20 mouse cellular contexts compared by ENCODE assay signal in the genomic region with DNA sequence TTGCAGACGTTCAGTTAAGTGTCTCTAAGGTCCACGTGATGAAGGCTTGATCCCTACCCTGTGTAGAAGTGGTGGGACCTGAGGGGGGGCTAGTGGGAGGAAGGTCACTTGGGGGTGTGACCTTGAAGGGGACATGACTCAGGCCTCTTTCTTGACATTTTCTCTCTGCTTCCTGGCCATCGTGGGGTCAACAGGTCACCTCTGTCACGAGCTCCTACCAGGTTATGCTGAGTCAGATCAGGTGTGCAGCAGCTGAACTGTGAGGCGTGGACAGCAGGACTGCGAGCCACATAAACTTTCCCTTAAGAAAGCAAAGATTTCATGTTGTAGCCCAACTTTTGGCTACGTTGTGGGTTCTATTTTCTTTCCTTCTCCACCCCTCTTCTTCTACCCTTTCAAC.
DNase-seq lines count a peak whose midpoint lies in the region; ATAC-seq and TF ChIP-seq lines count a peak whose summit lies in the region.
"Had no signal": no experiment of that assay in that cellular context is flagged by ENCODE, and none has a peak within 500 bp of the region (broad histone marks: within the 10 kb centered on the region; RNA-seq: fewer than 3 reads in every experiment).

No protein-coding gene starts in this region.

- peaks cover 34% of the 10 kb centered on the region for H3K4me1 ChIP-seq in heart, embryonic 13.5 days
- no peaks in the 10 kb centered on the region for H3K4me1 ChIP-seq in kidney, embryonic 14.5 days (ENCODE audit: control insufficient read depth, insufficient read depth, low read length)
- no peaks in the 10 kb centered on the region for H3K4me1 ChIP-seq in stomach, postnatal 0 days (replicated peaks; ENCODE audit: control insufficient read depth, insufficient read depth)

- TF ChIP-seq CTCF in stomach, postnatal 0 days (IDR thresholded peaks at IDR 0.05; ENCODE audit: low read depth) = no peak

- TF ChIP-seq EP300 in stomach, postnatal 0 days (optimal IDR thresholded peaks at IDR 0.05) = no peak

- H3K4me3 ChIP-seq in heart, embryonic 13.5 days = no peak overlapping the region
- H3K4me3 ChIP-seq in kidney, embryonic 14.5 days (ENCODE audit: low read length) = no peak overlapping the region
- H3K4me3 ChIP-seq in stomach, postnatal 0 days (ENCODE audit: low read depth, low read length) = no peak overlapping the region
- H3K4me3 ChIP-seq: embryonic facial prominence, embryonic 15.5 days; left cerebral cortex, adult 2 months; midbrain, embryonic 12.5 days; neural tube, embryonic 15.5 days had no signal

- no peak for ATAC-seq in heart, embryonic 13.5 days (ENCODE audit: extremely low read depth, insufficient number of reproducible peaks, low FRiP score, low TSS enrichment)
- ATAC-seq in kidney, embryonic 14.5 days (ENCODE audit: low FRiP score, low TSS enrichment) = no peak
- ATAC-seq in stomach, postnatal 0 days (ENCODE audit: low FRiP score, low TSS enrichment) = no peak
- ATAC-seq: forebrain, embryonic 14.5 days had no signal

- WGBS in heart, embryonic 13.5 days = 64% methylated on average over 7 of the region's 7 CpGs
- WGBS in kidney, embryonic 14.5 days = 70% methylated on average over 7 of the region's 7 CpGs
- WGBS in stomach, postnatal 0 days = 70% methylated on average over 7 of the region's 7 CpGs

- no peak overlapping the region for H3K4me2 ChIP-seq in heart, embryonic 13.5 days
- H3K4me2 ChIP-seq in kidney, embryonic 14.5 days (replicated peaks; ENCODE audit: low read depth, low read length) = no peak overlapping the region
- no peak overlapping the region for H3K4me2 ChIP-seq in stomach, postnatal 0 days (replicated peaks; ENCODE audit: low read depth)
- H3K4me2 ChIP-seq: embryonic facial prominence, embryonic 15.5 days; heart, embryonic 11.5 days; hindbrain, embryonic 14.5 days; midbrain, embryonic 12.5 days; neural tube, embryonic 15.5 days had no signal

- peak overlapping the region; percentile 60 for H3K27ac ChIP-seq in heart, embryonic 13.5 days (replicated peaks)
- H3K27ac ChIP-seq in kidney, embryonic 14.5 days (ENCODE audit: low read depth, low read length) = no peak overlapping the region
- no peak overlapping the region for H3K27ac ChIP-seq in stomach, postnatal 0 days (replicated peaks)
- H3K27ac ChIP-seq: embryonic facial prominence, embryonic 15.5 days; hindbrain, embryonic 14.5 days; left cerebral cortex, adult 2 months; liver, embryonic 14.5 days; neural tube, embryonic 15.5 days had no signal

- H3K27me3 ChIP-seq in heart, embryonic 13.5 days (replicated peaks) = no peaks in the 10 kb centered on the region
- no peaks in the 10 kb centered on the region for H3K27me3 ChIP-seq in kidney, embryonic 14.5 days (ENCODE audit: control insufficient read depth, insufficient read depth, low read length)
- H3K27me3 ChIP-seq in stomach, postnatal 0 days (ENCODE audit: control insufficient read depth, insufficient read depth, low read length) = no peaks in the 10 kb centered on the region
- H3K27me3 ChIP-seq: embryonic facial prominence, embryonic 15.5 days; midbrain, embryonic 12.5 days had no signal

- intact Hi-C loops in heart, postnatal 25 days (cut with DNase I) = no loop called here

- no peak for DNase-seq in heart, postnatal 25 days (ENCODE audit: low spot score)
- peak; percentile 39 for DNase-seq in kidney, adult 9 months
- DNase-seq in thymus, postnatal 0 days (ENCODE audit: low spot score) = peak; percentile 33
- no peak for DNase-seq in thymus, postnatal 4 days
- no peak for DNase-seq in stomach, postnatal 0 days (ENCODE audit: low spot score)
- no peak for DNase-seq in adipocyte (ENCODE audit: low spot score)
- DNase-seq: adrenal gland, adult 2 months; cerebellum, adult 11 months; cerebellum, adult 9-11 months; heart, postnatal 14 days had no signal

- H3K9me3 ChIP-seq in heart, embryonic 13.5 days = no peaks in the 10 kb centered on the region
- no peaks in the 10 kb centered on the region for H3K9me3 ChIP-seq in kidney, embryonic 14.5 days (ENCODE audit: control insufficient read depth, low read length)
- no peaks in the 10 kb centered on the region for H3K9me3 ChIP-seq in stomach, postnatal 0 days (ENCODE audit: control insufficient read depth, low read length)
- H3K9me3 ChIP-seq: embryonic facial prominence, embryonic 15.5 days; midbrain, embryonic 12.5 days; neural tube, embryonic 15.5 days had no signal

- no peak overlapping the region for H3K9ac ChIP-seq in heart, embryonic 13.5 days
- no peak overlapping the region for H3K9ac ChIP-seq in kidney, embryonic 14.5 days (ENCODE audit: low read depth, low read length)
- H3K9ac ChIP-seq in stomach, postnatal 0 days (ENCODE audit: low read length) = no peak overlapping the region
- H3K9ac ChIP-seq: embryonic facial prominence, embryonic 15.5 days; hindbrain, embryonic 14.5 days; liver, embryonic 14.5 days; midbrain, embryonic 12.5 days; neural tube, embryonic 15.5 days had no signal

- no peaks in the 10 kb centered on the region for H3K36me3 ChIP-seq in heart, embryonic 13.5 days
- no peaks in the 10 kb centered on the region for H3K36me3 ChIP-seq in kidney, embryonic 14.5 days (ENCODE audit: control insufficient read depth, insufficient read depth, low read length)
- H3K36me3 ChIP-seq in stomach, postnatal 0 days (ENCODE audit: control insufficient read depth, insufficient read depth, low read length) = no peaks in the 10 kb centered on the region
- H3K36me3 ChIP-seq: embryonic facial prominence, embryonic 15.5 days; midbrain, embryonic 12.5 days; neural tube, embryonic 15.5 days had no signal

Comparison
In these comparisons a context has a peak if more than half of its experiments do, and no peak if none do; other contexts are left out.
1. DNase-seq: peak in kidney, adult 9 months (single experiment) and thymus, postnatal 0 days (single experiment); none in heart, postnatal 25 days (single experiment), thymus, postnatal 4 days (single experiment), stomach, postnatal 0 days (single experiment) and adipocyte (single experiment).